Mouse (Mus musculus) macrophage (primary cell): ENCODE data around the gene Hid1. TPM values are rescaled to one million over a fixed set of nuclear protein-coding genes. Genes with fewer than 3 reads are reported as not detected.

Experiments used
- H3K27ac ChIP-seq: fragments of 350-480 bp; formaldehyde crosslinking; 2 replicates; pipeline ENCODE4 v1.9.0; 2021
- H3K36me3 ChIP-seq: fragments of 350-480 bp; formaldehyde crosslinking; 2 replicates; pipeline ENCODE4 v1.9.0; 2021; ENCODE audit errors: inconsistent target
- H3K4me3 ChIP-seq: fragments of 350-480 bp; formaldehyde crosslinking; 2 replicates; pipeline ENCODE4 v1.9.0; 2021; ENCODE audit errors: inconsistent target
- H3K79me2 ChIP-seq: fragments of 350-480 bp; formaldehyde crosslinking; 2 replicates; pipeline ENCODE4 v1.9.0; 2021; ENCODE audit errors: inconsistent target
- WGBS: methylation state at CpG from one replicate; pipeline ENCODE4 v1.1.7; 2026; ENCODE audit warnings: inconsistent platforms; ENCODE audit not compliant: missing documents; 5-methylcytosine and 5-hydroxymethylcytosine counted together
- polyA plus RNA-seq: library from polyadenylated mRNA; stranded (reverse); fragments of 250-400 nt; gene quantifications from 3 replicates; pipeline ENCODE4 v1.2.4, GENCODE M21; 2018; ENCODE audit warnings: inconsistent platforms

Hid1 gene
- polyA plus RNA-seq, 1 experiment from 2014 or later = not detected

DNA sequence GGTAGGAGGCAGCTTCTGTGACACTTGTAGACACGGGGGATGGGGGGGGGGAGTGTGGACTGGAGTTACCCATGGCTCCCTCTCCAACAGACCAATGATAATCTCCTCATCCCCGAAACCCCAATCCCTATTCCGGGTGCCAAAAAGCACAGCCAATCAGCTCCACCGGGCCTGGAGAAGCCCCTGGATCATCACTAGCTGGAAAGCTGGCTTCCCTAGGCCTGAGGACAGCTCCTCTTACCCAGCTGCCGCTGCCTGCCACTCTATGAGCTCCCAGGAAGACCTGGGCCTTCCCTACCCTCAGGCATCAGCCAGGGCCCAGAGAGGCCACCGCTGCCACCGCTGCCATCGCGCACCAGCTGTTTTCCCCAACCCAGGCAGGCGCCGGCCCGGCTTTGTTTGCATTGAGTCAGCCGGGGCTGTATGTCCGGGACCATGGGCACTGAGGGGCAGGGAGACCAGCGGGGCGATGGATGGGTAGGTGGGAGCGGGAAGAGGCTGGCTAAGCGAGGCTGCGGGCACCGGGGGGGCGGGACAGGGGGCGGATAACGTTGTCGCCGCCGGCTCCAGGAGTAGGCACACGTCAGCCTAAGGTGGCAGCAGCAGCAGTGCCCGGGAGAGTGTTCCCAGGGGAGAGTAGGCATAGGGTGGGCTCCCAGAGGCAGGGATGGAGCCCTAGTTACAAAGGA, 706 bp downstream of the Hid1 start:
- Histone ChIP-seq H3K36me3 (no peaks in the 10 kb centered on the region), H3K27ac (no peak overlapping the region), H3K4me3 (no peak overlapping the region), H3K79me2 (no peaks in the 10 kb centered on the region)
- WGBS = 6% methylated on average over 28 of the region's 28 CpGs

DNA sequence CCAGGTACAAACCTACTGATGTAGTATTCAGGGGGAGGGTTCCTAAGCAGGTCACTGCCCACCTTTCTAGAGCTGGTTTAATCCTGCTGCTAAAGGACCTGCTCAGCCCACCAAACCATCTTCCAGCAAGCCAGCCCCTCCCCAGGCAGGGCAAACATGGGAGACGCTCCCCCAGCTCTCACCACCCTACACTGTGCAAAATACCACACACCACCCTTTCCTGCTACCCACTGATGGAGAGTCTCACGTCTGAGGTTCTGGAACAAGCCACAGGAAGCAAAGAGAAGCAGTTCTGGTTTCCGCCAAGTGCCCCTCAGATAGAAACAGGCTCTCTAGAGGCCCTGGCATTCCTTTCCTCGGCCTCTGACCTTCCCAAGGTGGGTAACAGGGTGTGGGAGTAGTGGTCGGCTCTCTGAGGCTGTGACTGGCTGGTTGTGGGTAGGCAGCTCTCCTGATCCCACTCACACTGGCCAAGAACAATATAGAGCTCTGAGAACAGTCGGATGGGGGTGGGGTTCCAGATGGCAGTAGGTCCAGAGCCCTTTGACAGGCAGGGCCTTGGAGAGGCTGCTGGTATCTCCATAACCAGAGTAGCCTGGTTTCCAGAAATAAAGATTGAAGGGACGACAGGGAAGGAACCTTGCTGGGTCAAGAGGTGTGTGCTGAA, 1.4 kb downstream of the Hid1 start:
- H3K79me2 ChIP-seq = no peaks in the 10 kb centered on the region
- no peaks in the 10 kb centered on the region for H3K36me3 ChIP-seq
- H3K27ac ChIP-seq = no peak overlapping the region
- no peak overlapping the region for H3K4me3 ChIP-seq
- 10% methylated on average over 7 of the region's 7 CpGs for WGBS

DNA sequence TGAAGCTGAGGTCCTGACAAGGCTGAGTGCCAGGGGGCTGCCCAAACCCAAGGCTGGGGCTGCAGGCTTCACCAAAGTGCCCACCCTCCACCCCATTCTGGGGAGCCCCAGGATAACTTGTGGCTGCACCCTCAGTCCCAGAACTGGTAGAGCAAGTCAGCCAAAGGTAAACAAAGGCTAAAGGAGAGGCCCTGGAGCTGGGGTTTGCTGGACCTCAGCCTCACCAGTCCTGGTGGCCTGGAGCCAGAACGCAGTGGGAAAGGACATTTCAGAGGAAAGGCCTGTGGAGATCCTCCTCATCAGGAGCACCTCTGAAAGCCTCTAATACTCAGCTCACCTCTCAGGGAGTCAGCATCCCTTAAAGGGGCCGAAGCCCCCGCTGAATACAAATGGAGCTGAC, 3.4 kb downstream of the Hid1 start:
- Histone ChIP-seq H3K79me2 (no peaks in the 10 kb centered on the region), H3K36me3 (no peaks in the 10 kb centered on the region), H3K27ac (no peak overlapping the region), H3K4me3 (no peak overlapping the region)
- 97% methylated on average over 3 of the region's 3 CpGs for WGBS

DNA sequence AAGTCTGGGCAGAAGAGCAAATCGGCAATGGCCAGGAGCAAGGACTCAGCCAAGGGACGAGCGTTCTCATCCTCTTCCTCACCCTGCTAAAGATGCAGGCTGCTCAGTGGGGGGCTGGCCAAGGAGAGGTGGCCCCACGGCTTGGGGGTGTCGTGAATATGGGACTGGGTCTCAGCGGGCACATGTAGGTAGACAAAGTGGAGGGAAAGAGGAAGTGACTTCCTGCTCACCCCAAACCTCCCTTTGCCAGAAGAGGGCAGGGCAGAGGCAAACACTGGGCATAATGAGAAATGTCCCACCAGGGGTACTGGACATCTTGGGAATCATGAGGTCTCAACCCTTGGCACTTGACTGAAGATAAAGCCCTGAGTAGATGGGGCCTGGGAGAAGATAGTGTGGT, 7.8 kb downstream of the Hid1 start:
- Histone ChIP-seq H3K36me3 (no peaks in the 10 kb centered on the region), H3K4me3 (no peak overlapping the region), H3K79me2 (no peaks in the 10 kb centered on the region), H3K27ac (no peak overlapping the region)
- WGBS = 42% methylated on average over 6 of the region's 6 CpGs

DNA sequence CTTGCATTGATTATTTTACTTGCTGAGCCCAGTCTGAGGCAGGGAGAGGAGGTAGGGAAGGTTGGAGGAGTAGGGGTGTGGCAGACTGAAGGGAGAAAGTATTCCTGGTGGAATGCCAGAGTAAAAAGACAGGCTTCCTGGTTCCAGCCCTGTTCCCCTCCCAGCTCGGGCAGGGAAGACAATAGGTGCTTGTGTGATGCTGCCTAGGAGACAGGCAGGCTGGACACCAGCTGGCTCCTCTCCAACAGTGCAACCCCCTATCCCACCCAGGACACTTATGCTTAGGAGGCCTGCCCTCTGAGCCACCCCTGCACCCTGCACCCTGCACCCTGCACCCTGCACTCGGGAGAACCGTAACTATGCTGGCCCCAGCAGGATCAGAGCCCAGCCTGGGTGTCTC, 8.3 kb downstream of the Hid1 start:
- H3K4me3 ChIP-seq = no peak overlapping the region

DNA sequence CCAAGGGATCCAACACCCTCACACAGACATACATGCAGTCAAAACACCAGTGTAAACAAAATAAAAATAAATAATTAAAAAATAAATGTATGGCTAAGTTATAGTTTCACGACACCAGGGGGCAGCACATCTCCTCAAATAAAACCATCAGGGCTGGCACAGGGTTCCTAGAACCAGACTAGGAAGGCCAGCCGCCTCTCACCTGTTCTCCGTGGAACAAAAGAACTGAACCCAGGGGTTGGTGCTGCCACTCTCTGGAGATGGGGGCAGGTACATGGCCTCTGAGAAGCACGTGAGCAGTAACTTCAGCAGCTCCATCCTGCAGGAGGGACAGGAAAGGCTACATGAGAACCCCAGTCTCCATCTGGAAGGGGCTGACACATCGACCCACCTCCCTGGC, 9.1 kb downstream of the Hid1 start:
- Histone ChIP-seq H3K27ac (no peak overlapping the region), H3K79me2 (no peaks in the 10 kb centered on the region), H3K36me3 (no peaks in the 10 kb centered on the region), H3K4me3 (no peak overlapping the region)
- 20% methylated on average over 5 of the region's 5 CpGs for WGBS

More for the DNA sequence above, 8.3 kb downstream of the Hid1 start:
- H3K79me2 ChIP-seq = no peaks in the 10 kb centered on the region
- H3K36me3 ChIP-seq = no peaks in the 10 kb centered on the region
- no peak overlapping the region for H3K27ac ChIP-seq
- 87% methylated on average over 3 of the region's 3 CpGs for WGBS

DNA sequence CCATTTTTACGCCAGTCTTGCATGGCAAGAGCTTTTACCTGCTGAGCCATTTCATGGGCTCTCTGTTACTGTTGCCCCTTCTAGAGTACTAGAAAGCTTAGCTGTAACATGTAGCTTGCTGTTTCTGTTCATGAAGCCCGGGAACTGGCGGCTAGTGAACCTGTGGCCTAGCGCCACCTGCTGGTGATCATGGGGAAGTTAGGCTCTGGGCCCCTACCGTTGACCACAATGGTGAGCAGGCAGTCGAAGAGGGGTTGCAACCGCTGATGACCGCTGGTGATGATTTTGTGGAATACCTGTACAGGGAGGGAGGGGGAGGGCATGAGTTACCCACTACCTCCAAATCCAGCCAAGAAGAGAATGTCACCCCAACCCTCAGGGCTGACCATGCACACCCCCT, 13.4 kb downstream of the Hid1 start:
- H3K36me3 ChIP-seq = no peaks in the 10 kb centered on the region
- H3K79me2 ChIP-seq = no peaks in the 10 kb centered on the region
- H3K4me3 ChIP-seq = no peak overlapping the region
- 14% methylated on average over 8 of the region's 8 CpGs for WGBS
- no peak overlapping the region for H3K27ac ChIP-seq

DNA sequence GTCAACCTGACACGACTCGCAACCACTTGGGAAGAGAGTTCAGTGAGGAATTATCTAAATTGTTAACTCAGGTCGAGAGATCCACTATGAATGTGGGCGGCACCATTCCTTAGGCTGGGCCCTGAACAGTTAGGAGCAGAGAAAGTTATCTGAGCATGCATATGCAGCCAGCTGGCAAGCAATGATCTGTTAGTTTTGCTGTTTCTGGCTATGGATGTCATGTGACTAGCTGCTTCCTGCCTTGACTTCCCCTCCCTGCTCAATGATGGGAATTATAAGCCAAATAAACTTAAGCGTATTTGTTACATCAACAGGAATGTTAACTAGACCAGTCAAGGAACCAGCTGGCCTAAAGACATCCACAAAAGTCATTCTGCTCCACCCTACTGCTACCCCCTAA, 14.2 kb downstream of the Hid1 start:
- WGBS = 94% methylated on average over 5 of the region's 5 CpGs
- Histone ChIP-seq H3K79me2 (no peaks in the 10 kb centered on the region), H3K36me3 (no peaks in the 10 kb centered on the region), H3K27ac (no peak overlapping the region), H3K4me3 (no peak overlapping the region)

DNA sequence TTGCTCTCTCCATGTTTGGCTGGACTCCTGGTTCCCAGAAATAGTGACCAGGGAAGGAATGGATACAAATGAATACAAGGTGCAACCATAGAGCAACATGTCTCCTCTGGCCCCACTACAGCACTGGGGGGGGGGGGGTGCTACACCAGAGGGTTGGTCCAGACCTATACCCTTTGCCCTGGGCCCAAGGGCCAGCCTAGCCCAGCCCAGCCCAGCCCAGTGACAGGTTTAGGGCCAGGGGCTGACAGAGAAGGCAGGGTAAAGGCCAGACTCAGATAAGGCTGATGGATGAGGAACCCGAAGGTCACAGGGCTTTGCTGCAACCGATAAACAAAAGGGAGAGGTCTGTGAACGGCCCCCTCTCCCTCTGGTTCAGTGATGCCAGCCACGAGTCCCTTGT, 17.6 kb downstream of the Hid1 start:
- Histone ChIP-seq H3K79me2 (no peaks in the 10 kb centered on the region), H3K27ac (no peak overlapping the region), H3K4me3 (no peak overlapping the region), H3K36me3 (no peaks in the 10 kb centered on the region)
- WGBS = 81% methylated on average over 4 of the region's 4 CpGs

DNA sequence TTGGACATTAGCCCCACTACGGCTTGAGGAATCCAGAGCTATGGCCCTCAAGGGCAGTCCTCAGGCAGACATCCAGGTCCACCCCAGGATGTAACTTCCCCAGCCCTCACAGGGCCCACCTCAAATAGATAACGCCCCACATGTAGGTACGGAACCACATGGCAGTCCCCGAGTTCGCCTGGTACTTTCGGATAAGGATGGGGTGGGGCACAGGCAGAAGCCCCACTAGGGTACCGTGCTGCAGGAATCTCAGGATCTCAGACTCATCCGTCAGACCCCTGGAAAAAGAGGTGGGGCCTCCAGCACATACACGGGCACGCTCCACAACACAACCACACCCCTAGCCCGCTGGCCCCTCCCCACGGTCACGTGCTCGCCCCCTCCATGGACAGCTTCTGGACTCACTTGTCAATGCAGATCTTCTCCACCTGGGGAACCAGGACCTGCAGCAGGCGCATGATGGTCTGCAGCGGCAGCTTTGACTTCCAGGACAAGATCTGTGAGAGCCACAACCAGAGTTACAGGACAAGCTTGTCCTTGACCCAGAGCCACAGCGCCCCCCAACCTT, 18.8 kb downstream of the Hid1 start:
- WGBS = 87% methylated on average over 17 of the region's 17 CpGs
- no peak overlapping the region for H3K27ac ChIP-seq
- H3K36me3 ChIP-seq = no peaks in the 10 kb centered on the region
- H3K4me3 ChIP-seq = no peak overlapping the region
- H3K79me2 ChIP-seq = no peaks in the 10 kb centered on the region

DNA sequence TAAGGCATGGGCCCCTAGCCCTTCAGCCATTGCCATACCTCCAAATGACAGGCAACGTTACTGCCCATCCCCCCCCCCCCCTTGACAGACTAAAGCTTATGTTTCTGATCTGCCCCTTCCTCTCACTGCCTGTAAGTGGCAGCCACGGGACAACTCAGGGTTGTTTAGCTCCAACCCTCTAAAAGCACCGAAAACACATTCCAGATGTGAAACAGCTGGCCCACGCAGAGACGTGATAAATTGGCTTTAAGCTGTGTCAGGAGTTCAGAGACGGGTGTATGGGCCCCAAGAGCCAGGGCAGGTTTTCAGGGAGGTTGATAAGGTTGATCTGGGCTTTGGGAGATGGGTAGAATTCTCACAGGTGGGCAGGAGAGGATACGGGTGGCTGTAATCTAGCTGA, 22.0 kb downstream of the Hid1 start:
- no peak overlapping the region for H3K27ac ChIP-seq
- H3K36me3 ChIP-seq = no peaks in the 10 kb centered on the region
- WGBS = 41% methylated on average over 7 of the region's 7 CpGs
- H3K4me3 ChIP-seq = no peak overlapping the region
- H3K79me2 ChIP-seq = no peaks in the 10 kb centered on the region

DNA sequence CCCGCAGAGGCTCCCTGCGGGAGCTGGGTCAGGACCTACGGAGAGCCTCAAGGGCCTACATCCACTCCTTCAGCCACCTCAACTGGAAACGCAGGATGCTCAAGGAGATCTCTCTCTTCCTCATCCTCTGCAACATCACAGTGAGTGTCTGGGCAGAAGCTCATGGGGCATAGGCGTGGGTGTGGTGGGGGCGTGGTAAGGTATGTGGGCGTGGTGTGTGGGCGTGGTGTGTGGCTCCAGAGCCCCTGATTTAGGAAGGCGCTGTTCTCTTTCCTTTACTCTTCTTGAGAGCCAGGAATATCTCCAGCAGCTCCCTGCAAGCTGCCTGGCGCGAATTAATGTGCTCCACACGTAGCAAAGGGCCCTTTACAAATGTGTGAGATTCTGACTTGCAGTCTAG, 22.6 kb downstream of the Hid1 start:
- Histone ChIP-seq H3K36me3 (no peaks in the 10 kb centered on the region), H3K4me3 (no peak overlapping the region), H3K27ac (no peak overlapping the region), H3K79me2 (no peaks in the 10 kb centered on the region)
- 16% methylated on average over 12 of the region's 12 CpGs for WGBS

DNA sequence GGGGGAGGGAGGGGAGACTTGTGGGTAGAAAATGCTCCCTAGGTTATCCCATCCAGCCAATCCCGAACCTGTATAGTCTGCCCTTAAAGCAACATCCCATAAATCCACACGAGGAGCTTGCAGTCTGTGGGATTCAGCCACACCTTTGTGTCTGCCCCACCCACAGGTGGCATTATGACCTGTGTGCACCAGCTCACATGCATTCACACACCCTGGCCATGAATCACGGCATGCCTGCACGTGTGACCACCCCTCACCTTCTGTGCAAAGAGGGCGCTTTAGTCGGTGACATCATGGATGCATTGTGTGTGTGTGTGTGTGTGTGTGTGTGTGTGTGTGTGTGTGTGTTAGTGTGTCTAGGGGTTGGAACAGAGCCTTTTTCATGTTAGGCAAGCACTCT, 25.7 kb downstream of the Hid1 start:
- H3K4me3 ChIP-seq = no peak overlapping the region
- 69% methylated on average over 6 of the region's 6 CpGs for WGBS
- no peaks in the 10 kb centered on the region for H3K36me3 ChIP-seq
- no peaks in the 10 kb centered on the region for H3K79me2 ChIP-seq
- no peak overlapping the region for H3K27ac ChIP-seq

DNA sequence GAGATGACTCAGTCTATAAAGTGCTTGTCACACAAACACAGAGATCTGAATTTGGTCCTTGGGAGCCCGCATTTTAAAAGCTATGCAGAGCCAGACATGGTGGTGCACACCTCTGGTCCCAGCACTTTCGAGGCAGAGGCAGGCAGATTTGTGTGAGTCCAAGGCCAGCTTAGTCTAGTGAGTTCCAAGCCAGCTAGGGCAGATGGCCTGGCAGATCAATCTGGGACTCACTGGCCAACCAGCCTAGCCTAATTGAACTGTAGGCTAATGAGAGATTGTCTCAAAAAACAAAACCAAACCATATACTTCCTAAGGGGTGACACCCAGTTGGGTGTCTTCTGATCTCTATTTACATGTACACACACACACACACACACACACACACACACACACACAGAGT, 26.3 kb downstream of the Hid1 start:
- WGBS = 59% methylated on average over 2 of the region's 2 CpGs
- Histone ChIP-seq H3K27ac (no peak overlapping the region), H3K4me3 (no peak overlapping the region), H3K79me2 (no peaks in the 10 kb centered on the region), H3K36me3 (no peaks in the 10 kb centered on the region)

DNA sequence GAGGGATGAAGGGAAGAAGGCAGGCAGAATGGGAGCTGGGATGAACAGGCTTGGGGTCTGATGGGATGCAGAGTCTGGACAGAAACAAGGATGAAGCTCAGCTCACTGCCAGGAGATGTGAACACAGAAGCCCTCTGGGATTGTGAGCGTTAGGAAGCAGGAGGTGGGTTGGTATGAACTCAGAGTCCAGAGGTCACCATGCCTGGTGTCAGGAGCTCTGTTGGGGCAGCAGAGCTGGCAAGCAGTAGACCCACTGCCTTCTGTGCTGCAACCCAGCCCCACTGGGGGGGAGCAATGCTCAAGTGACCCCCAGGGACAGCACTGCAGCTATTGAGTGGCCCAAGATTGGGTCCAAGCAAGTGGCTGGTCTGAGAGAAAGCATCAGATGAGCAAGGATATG, 29.7 kb downstream of the Hid1 start:
- Histone ChIP-seq H3K79me2 (no peaks in the 10 kb centered on the region), H3K36me3 (no peaks in the 10 kb centered on the region), H3K27ac (no peak overlapping the region), H3K4me3 (no peak overlapping the region)
- 85% methylated on average over 1 of the region's 1 CpGs for WGBS
